Mouse (Mus musculus) erythroblast, embryonic 14.5 days (primary cell): ENCODE data around the gene Zmym6.

ENCODE experiments used
- GATA1 ChIP-seq: IDR thresholded peaks from 2 replicates; pipeline ENCODE4 v1.6.1; 2012; ENCODE audit warnings: low read length, inconsistent platforms, mixed read lengths
- TAL1 ChIP-seq: IDR thresholded peaks from 3 replicates; pipeline ENCODE4 v1.6.1; 2012; ENCODE audit warnings: low read length, inconsistent platforms, mixed read lengths

- no peak for TF ChIP-seq TAL1
- no peak for TF ChIP-seq GATA1
Measured at GRCm38 (mm10) chr4:127038828-127039349, 38.3 kb upstream of the Zmym6 start.
